Mouse (Mus musculus): ENCODE results near the gene 4930558K02Rik. TPM values are rescaled to one million over a fixed set of nuclear protein-coding genes. Genes with fewer than 3 reads are reported as not detected.

4930558K02Rik gene
- polyA plus RNA-seq, 1 experiment, result not detected

DNA sequence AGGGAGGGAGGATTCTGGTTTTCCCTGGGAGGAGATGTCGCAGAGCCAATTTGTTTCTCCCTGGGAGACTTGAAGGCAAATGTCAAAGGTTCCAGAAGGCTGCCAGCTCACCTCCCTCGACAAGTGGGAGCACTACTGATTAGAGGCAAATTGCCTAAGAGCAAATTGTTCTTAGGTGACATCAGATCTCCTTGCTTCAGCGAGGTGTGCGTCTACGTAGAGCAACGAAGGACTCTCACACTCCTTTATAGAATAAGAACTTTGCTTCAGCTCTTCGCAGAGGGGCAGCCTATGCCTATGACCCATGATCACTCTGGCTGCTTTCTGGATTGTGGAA, 65.8 kb downstream of the 4930558K02Rik start:
- H3K4me3 ChIP-seq (ENCODE audit: insufficient read depth, low read length), result no peak overlapping the region
- H3K27ac ChIP-seq (ENCODE audit: insufficient read depth, low read length), result no peak overlapping the region
- TF ChIP-seq POLR2A (IDR thresholded peaks at IDR 0.05; ENCODE audit: low read depth, low read length), result no peak
- TF ChIP-seq CTCF (IDR thresholded peaks at IDR 0.05; ENCODE audit: borderline replicate concordance, insufficient read depth, low read length), result no peak
- 0 out of 2 replicates have a peak, but pooled peaks cover 1% of the 10 kb centered on the region for H3K4me1 ChIP-seq (ENCODE audit: control insufficient read depth, insufficient read depth, low read length)

DNA sequence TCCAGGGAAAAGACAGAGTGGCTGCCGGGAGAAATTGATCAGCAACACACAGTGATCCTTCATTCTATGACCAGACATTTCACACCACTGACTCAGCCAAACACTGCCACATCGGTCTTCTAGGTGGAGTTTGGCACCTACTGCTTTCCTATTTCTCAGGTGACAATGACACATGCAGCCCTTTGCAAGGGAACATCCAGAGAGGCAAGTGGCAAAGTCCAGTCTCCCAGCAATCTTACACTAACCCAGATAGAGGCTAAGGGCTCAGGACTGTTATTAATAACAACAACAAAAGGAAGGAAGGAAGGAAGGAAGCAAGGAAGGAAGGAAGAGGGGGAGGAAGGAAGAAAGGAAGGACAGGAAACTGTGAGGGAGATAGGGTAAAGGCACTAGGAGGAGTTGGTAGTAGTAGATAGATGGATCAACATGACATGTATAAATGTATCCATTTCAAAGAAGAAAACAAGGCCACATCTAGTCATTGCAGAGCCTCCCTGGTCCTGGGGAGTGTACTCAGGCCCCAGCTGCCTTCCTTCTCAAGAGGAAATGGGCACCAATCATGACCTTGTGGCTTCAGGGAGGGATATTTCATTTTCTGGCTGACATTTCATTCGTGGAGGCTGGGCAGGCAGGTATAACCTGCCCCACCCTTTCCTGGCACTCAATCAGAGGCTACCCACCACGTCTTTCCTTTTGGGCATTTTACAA, 66.3 kb downstream of the 4930558K02Rik start:
- H3K27ac ChIP-seq (ENCODE audit: insufficient read depth, low read length), result no peak overlapping the region
- H3K4me3 ChIP-seq (ENCODE audit: insufficient read depth, low read length), result no peak overlapping the region
- H3K4me1 ChIP-seq (ENCODE audit: control insufficient read depth, insufficient read depth, low read length), result no peaks in the 10 kb centered on the region
- TF ChIP-seq POLR2A (IDR thresholded peaks at IDR 0.05; ENCODE audit: low read depth, low read length) (no peak), CTCF (IDR thresholded peaks at IDR 0.05; ENCODE audit: borderline replicate concordance, insufficient read depth, low read length) (no peak)

DNA sequence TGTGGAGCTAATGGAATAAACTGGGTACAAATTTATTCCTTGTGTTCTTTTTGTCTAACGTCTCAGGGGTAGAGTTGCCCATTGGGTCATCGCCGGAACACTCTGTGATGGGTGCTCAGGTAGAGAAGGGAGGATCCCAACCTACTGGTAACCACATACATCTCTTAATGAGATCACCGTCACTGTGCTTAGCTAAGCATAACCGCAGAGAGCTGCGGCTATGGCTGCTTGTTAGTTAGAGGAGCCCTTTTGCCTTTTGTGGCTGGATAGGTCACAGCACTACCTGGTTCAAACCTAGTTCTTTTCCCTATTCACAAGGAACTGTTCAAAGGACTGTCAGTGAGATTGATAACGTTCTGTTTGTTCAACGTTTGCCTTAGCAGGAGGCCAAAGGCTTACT, 70.4 kb downstream of the 4930558K02Rik start:
- Histone ChIP-seq H3K27ac (ENCODE audit: insufficient read depth, low read length) (no peak overlapping the region), H3K4me1 (ENCODE audit: control insufficient read depth, insufficient read depth, low read length) (no peaks in the 10 kb centered on the region), H3K4me3 (ENCODE audit: insufficient read depth, low read length) (no peak overlapping the region)
- TF ChIP-seq CTCF (IDR thresholded peaks at IDR 0.05; ENCODE audit: borderline replicate concordance, insufficient read depth, low read length), result no peak
- TF ChIP-seq POLR2A (IDR thresholded peaks at IDR 0.05; ENCODE audit: low read depth, low read length), result no peak

DNA sequence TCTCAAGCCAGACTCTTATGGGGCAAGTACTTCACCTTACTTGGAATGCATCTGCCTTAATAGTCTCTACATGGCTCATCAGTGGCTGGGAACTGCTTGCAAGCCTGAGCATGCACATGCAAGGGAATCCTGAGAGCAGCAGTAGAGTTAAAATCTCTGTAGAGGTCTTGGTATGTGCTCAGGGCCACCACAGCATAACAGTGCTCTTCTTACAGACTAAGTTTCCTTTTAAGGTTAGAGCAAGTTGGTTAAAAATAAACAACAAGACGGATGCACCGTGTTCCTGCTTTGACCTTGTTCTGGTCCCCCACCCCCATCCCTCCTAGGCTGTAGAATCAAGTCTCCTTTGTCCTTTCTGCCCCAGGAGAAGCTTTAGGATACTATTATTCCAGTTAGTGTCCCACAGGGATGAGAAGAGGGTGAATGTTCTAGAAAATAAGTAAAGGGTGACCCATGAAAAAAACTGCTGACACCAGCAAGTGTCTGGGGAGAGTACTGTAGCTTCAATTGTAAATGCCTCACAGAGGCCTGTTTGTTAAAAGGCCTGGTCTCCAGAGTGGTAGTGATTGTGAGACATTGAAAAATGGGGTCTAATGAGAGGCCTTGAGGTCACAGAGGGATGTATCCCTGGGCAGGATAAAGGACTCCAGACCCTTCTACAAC, 71.5 kb downstream of the 4930558K02Rik start:
- Histone ChIP-seq H3K27ac (ENCODE audit: insufficient read depth, low read length) (peak overlapping the region; percentile 80), H3K4me3 (ENCODE audit: insufficient read depth, low read length) (no peak overlapping the region), H3K4me1 (ENCODE audit: control insufficient read depth, insufficient read depth, low read length) (no peaks in the 10 kb centered on the region)
- TF ChIP-seq POLR2A (IDR thresholded peaks at IDR 0.05; ENCODE audit: low read depth, low read length) (no peak), CTCF (IDR thresholded peaks at IDR 0.05; ENCODE audit: borderline replicate concordance, insufficient read depth, low read length) (no peak)

DNA sequence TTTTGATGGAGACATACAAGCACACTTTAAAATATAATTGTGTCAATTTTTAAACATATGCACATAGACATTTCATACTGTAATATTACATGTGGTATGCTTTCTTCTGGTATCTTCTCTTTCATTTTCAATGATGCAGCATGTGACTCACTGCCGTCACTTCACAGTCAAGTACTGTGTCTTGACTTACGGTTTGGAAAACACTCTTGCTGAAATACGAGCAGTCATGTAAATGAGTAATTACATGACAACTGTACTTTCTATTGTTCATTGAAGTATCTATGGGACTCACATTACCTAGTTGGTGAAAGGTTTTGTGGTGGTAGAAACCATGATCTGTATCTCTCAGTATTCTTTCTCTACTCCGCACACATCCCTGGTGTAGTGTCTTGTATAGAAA, 72.3 kb downstream of the 4930558K02Rik start:
- no peak overlapping the region for H3K4me3 ChIP-seq (ENCODE audit: insufficient read depth, low read length)
- no peaks in the 10 kb centered on the region for H3K4me1 ChIP-seq (ENCODE audit: control insufficient read depth, insufficient read depth, low read length)
- TF ChIP-seq CTCF (IDR thresholded peaks at IDR 0.05; ENCODE audit: borderline replicate concordance, insufficient read depth, low read length) (no peak), POLR2A (IDR thresholded peaks at IDR 0.05; ENCODE audit: low read depth, low read length) (no peak)
- H3K27ac ChIP-seq (ENCODE audit: insufficient read depth, low read length), result no peak overlapping the region

DNA sequence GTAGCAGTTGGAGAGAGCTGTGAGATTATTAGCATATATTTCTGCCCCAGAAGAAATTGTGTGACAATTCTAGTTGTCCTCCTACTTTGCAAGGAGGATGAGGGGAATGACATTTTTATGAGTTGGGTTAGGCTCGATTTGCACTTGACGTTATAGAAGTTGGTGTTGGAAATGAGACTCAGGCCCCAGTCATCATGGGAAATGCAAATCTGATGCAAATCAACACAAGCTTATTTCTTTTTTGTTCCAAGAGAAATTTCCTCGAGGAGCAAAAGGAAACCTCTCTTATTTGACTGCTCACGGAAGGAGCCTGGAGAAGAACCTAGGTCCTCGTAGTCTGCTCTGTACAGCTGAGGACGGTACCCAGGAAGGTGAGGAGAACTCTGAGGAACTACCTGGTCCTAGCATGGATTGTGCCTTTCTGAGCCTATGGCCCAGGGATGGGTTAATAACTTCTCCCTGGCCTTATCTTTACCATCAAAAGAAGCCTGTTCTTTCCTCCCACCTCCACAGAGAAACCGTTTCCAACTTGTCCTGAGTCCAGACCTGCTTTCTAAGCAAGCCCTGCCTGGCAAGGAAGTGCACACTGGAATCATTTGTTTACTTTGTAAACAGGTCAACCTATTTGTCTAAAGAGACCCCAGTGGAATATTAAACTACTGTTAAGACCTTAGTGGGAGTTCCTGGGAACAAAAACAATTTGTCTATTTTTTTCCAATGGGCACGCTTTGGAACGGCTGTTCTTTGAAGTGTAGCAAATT, 76.6 kb downstream of the 4930558K02Rik start:
- Histone ChIP-seq H3K4me1 (ENCODE audit: control insufficient read depth, insufficient read depth, low read length) (no peaks in the 10 kb centered on the region), H3K4me3 (ENCODE audit: insufficient read depth, low read length) (no peak overlapping the region)
- TF ChIP-seq POLR2A (IDR thresholded peaks at IDR 0.05; ENCODE audit: low read depth, low read length) (no peak), CTCF (IDR thresholded peaks at IDR 0.05; ENCODE audit: borderline replicate concordance, insufficient read depth, low read length) (no peak)

DNA sequence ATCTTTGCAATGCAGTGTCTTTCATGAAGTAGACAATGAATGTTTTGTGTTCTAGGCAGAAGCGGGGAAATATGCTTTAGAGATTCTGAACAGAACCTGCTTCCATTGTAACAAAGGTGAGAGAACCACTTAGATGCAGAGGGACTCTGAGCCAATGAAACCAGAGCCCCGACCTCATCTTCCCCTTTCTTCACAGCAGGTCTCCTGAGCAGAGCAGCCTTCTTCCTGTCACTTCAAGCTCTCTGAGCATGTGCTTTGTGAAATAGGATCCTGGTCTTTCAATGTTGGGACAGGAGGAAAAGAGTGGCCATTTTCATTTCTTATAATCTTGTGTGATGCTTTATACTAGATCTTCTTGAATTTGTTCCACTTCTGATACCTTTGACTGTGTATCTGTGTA, 79.3 kb downstream of the 4930558K02Rik start:
- Histone ChIP-seq H3K4me3 (ENCODE audit: insufficient read depth, low read length) (no peak overlapping the region), H3K27ac (ENCODE audit: insufficient read depth, low read length) (no peak overlapping the region), H3K4me1 (ENCODE audit: control insufficient read depth, insufficient read depth, low read length) (no peaks in the 10 kb centered on the region)
- TF ChIP-seq POLR2A (IDR thresholded peaks at IDR 0.05; ENCODE audit: low read depth, low read length) (no peak), CTCF (IDR thresholded peaks at IDR 0.05; ENCODE audit: borderline replicate concordance, insufficient read depth, low read length) (no peak)

More for the DNA sequence above, 76.6 kb downstream of the 4930558K02Rik start:
- no peak overlapping the region for H3K27ac ChIP-seq (ENCODE audit: insufficient read depth, low read length)

DNA sequence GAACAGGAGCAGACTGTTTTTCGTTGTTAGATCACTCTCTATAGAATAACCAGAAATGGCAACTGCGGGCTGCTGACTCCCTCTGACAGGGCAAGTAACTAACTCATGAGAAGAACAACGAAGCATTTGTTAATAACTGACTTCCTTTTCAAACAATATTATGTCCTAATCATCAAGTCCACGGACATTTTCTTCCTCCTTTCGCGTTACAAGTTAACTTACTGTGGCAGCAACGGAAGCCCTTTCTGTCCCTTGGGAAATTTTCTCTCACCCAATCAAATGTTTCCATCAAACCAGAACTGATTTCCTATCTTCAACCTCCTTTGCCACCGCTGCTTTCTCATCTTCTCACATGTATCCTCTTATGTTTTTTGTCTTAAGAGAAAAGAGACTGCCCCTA, 82.2 kb downstream of the 4930558K02Rik start:
- H3K4me1 ChIP-seq (ENCODE audit: control insufficient read depth, insufficient read depth, low read length), result no peaks in the 10 kb centered on the region
- H3K27ac ChIP-seq (ENCODE audit: insufficient read depth, low read length), result no peak overlapping the region
- TF ChIP-seq CTCF (IDR thresholded peaks at IDR 0.05; ENCODE audit: borderline replicate concordance, insufficient read depth, low read length) (no peak), POLR2A (IDR thresholded peaks at IDR 0.05; ENCODE audit: low read depth, low read length) (no peak)
- no peak overlapping the region for H3K4me3 ChIP-seq (ENCODE audit: insufficient read depth, low read length)

DNA sequence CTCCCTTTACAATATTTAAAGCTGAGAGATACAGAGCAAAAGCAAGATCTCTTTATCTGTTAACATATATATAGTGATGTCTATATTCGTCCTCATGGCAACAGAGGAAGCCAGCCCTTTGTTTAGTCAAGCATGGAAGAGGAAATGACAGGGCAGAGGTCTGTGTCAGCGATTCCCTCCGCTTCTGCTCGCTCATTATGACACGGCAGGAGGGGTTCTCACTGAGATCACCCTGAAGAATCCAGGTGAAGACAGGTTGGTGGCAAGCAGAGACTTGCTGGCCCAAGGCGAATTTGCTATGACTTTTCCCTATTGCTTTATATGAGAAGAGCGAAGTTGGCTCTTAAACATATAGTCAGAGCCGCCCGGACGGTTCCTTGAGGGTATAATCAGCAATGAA, 83.3 kb downstream of the 4930558K02Rik start:
- Histone ChIP-seq H3K4me3 (ENCODE audit: insufficient read depth, low read length) (no peak overlapping the region), H3K27ac (ENCODE audit: insufficient read depth, low read length) (no peak overlapping the region), H3K4me1 (ENCODE audit: control insufficient read depth, insufficient read depth, low read length) (no peaks in the 10 kb centered on the region)
- TF ChIP-seq POLR2A (IDR thresholded peaks at IDR 0.05; ENCODE audit: low read depth, low read length) (no peak), CTCF (IDR thresholded peaks at IDR 0.05; ENCODE audit: borderline replicate concordance, insufficient read depth, low read length) (no peak)

DNA sequence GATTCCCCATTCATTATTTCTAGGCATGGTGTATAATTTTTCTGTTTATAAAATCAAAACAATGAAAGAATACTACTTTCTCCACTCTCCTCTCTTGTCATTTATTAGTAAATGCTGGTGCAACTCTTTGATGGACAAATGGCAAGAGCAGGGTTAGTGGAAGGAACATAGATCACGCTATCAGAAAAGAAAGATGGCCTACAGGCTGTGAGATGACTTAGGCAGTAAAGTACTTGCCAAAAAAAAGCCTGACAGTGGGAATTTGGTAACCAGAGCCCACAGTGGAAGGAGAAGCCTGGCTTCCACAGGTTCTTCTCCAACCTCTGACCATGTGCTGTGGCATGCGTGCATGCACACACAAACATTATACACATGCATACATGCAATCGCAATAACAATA, 84.4 kb downstream of the 4930558K02Rik start:
- H3K27ac ChIP-seq (ENCODE audit: insufficient read depth, low read length), result no peak overlapping the region
- TF ChIP-seq POLR2A (IDR thresholded peaks at IDR 0.05; ENCODE audit: low read depth, low read length), result no peak
- no peak for TF ChIP-seq CTCF (IDR thresholded peaks at IDR 0.05; ENCODE audit: borderline replicate concordance, insufficient read depth, low read length)
- no peaks in the 10 kb centered on the region for H3K4me1 ChIP-seq (ENCODE audit: control insufficient read depth, insufficient read depth, low read length)
- no peak overlapping the region for H3K4me3 ChIP-seq (ENCODE audit: insufficient read depth, low read length)

Data from embryonic fibroblast, embryonic 13.5 days (primary cell).